Mouse (Mus musculus): ENCODE data around the gene Ctsk. TPM values are rescaled to one million over a fixed set of nuclear protein-coding genes. Genes with fewer than 3 reads are reported as not detected.

Gene Ctsk
- polyA plus RNA-seq (2017; shearing (Covaris generic)) = not detected

DNA sequence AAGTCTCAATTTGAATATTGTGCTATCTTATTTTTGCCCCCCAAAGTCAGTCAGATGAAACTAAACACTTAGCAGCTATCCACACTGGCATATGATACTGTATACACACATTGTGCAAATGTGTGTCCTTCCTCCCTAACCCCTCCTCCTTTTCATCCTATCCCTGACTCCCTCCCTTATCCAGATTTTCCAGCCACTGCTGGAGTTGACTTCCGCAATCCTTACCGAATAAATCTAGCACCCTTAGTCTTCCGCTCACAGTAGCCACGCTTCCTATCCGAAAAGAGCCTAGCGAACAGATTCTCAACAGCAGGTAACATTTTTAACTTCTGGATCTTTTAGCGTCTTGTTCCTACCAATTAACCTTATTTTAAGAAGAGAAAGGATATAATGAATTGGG is at the start of gene Ctsk:
Ctsk (plus strand) TSS at position 233 of the 400 bp plus-strand sequence.

DNA sequence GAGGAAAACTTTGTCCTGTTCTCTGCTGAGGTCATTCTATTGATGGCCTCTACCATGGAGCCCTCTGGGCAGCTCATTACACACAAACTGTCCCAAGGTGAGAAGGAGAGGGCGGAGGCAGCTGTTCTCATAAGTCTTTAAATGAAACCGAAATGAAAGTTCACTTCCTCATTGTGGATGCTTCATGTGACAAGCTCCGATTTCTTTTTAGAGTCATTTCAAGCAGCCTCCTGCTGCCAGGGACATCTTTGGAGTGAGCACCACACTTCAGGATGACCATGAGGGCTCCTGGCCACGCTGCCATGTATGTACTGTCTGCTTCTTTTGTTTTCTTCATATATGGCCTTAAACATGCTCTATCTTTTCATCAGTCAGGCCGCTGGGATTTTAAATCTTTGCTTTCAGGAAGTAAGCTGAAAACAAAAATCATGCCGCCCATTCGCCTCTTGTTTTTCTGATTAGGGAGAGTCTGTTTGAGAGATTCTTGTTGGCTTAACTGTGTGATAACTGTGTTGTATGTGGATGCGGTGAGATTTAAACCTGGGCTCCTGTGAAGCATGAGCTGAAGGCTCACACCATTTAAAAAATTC is 27.7 kb downstream of the Ctsk start, which contains the start of gene Ctss:
Ctss (plus strand) TSS at position 165 of the 590 bp plus-strand sequence.

Other genes starting within 250 kb of the Ctsk start
- 1 to 10 TPM in 1 of 2 experiments, under 1 TPM in 1; 0.45 to 1.1 TPM for gene Bnipl, start 248.1 kb upstream of the Ctsk start, polyA plus RNA-seq (2017; shearing (Covaris generic))
- 10 to 100 TPM; 28.2 to 29.8 TPM for gene Mindy1, start 217.9 kb upstream of the Ctsk start, polyA plus RNA-seq (2017; shearing (Covaris generic))
- gene Prune1, start 217.2 kb upstream of the Ctsk start, polyA plus RNA-seq (2017; shearing (Covaris generic)) = 1 to 10 TPM; 6.4 to 6.5 TPM
- under 1 TPM in 1 of 2 experiments, not detected in 1; 0.85 TPM for gene Anxa9, start 192.1 kb upstream of the Ctsk start, polyA plus RNA-seq (2017; shearing (Covaris generic))
- 100 to 1,000 TPM; 193 to 214 TPM for gene Cers2, start 184.5 kb upstream of the Ctsk start, polyA plus RNA-seq (2017; shearing (Covaris generic))
- 10 to 100 TPM; 27.3 to 39.2 TPM for gene Setdb1, start 142.1 kb upstream of the Ctsk start, polyA plus RNA-seq (2017; shearing (Covaris generic))
- gene 4930558C23Rik, start 96.4 kb upstream of the Ctsk start, polyA plus RNA-seq (2017; shearing (Covaris generic)) = not detected
- 10 to 100 TPM; 33.0 to 36.3 TPM for gene Arnt, start 64.9 kb upstream of the Ctsk start, polyA plus RNA-seq (2017; shearing (Covaris generic))
- 100 to 1,000 TPM; 332 to 402 TPM for gene Ctss, start 27.5 kb downstream of the Ctsk start, polyA plus RNA-seq (2017; shearing (Covaris generic))
- gene Hormad1, start 60.4 kb downstream of the Ctsk start, polyA plus RNA-seq (2017; shearing (Covaris generic)) = under 1 TPM in 1 of 2 experiments, not detected in 1; 0.11 TPM
- gene Golph3l, start 89.7 kb downstream of the Ctsk start, polyA plus RNA-seq (2017; shearing (Covaris generic)) = 10 to 100 TPM; 30.7 to 32.6 TPM
- 10 to 100 TPM; 74.4 to 87.9 TPM for gene Ensa, start 125.7 kb downstream of the Ctsk start, polyA plus RNA-seq (2017; shearing (Covaris generic))
- gene Mcl1, start 159.5 kb downstream of the Ctsk start, polyA plus RNA-seq (2017; shearing (Covaris generic)) = 100 to 1,000 TPM; 526 to 541 TPM
- 10 to 100 TPM in 1 of 2 experiments, 1 to 10 TPM in 1; 6.2 to 11.5 TPM for gene Adamtsl4, start 188.7 kb downstream of the Ctsk start, polyA plus RNA-seq (2017; shearing (Covaris generic))
- gene Ecm1, start 240.3 kb downstream of the Ctsk start, polyA plus RNA-seq (2017; shearing (Covaris generic)) = 100 to 1,000 TPM; 228 to 314 TPM